Mouse (Mus musculus): ENCODE measurements at regions not wholly inside any gene's neighbourhood (a gene's known extent, or its start where the extent isn't known, plus 50 kb on each side); places are given as distances from the start of the nearest gene placed in this dataset.
A peak's percentile ranks its signal among the peaks of the same experiment; 100 is the strongest.
"Not testable (repeated sequence)": the region's sequence is repeated elsewhere in the genome, so short reads cannot be mapped to it uniquely, and the experiment has no call there.

- DNase-seq (ENCODE audit: low spot score): no peak
These were observed 123.2 kb downstream of the Zfp36l1 start for GRCm38 (mm10) chr12:79989582-79990110.

- no peak for DNase-seq (ENCODE audit: low spot score)
These were observed 124.1 kb downstream of the Zfp36l1 start for GRCm38 (mm10) chr12:79988401-79989358.

GRCm38 (mm10) chr12:79986241-79986976, 126.4 kb downstream of the Zfp36l1 start:
- DNase-seq (ENCODE audit: low spot score): no peak

GRCm38 (mm10) chr12:79984985-79985747, 127.6 kb downstream of the Zfp36l1 start:
- DNase-seq (ENCODE audit: low spot score): no peak

- DNase-seq (ENCODE audit: low spot score): no peak
These were observed 128.6 kb downstream of the Zfp36l1 start for GRCm38 (mm10) chr12:79984025-79984790.

GRCm38 (mm10) chr12:79983232-79983631, 129.6 kb downstream of the Zfp36l1 start:
- no peak for DNase-seq (ENCODE audit: low spot score)

- DNase-seq (ENCODE audit: low spot score): not testable (repeated sequence)
These were observed 130.3 kb downstream of the Zfp36l1 start for GRCm38 (mm10) chr12:79982497-79982896.

- no peak for DNase-seq (ENCODE audit: low spot score)
These were observed 132.1 kb downstream of the Zfp36l1 start for GRCm38 (mm10) chr12:79980711-79981110.

GRCm38 (mm10) chr12:79977136-79977535, 135.7 kb downstream of the Zfp36l1 start:
- no peak for DNase-seq (ENCODE audit: low spot score)

- DNase-seq (ENCODE audit: low spot score): no peak
These were observed 137.2 kb downstream of the Zfp36l1 start for GRCm38 (mm10) chr12:79975466-79976239.

- no peak for DNase-seq (ENCODE audit: low spot score)
These were observed 137.8 kb downstream of the Zfp36l1 start for GRCm38 (mm10) chr12:79975050-79975449.

- no peak for DNase-seq (ENCODE audit: low spot score)
These were observed 138.3 kb downstream of the Zfp36l1 start for GRCm38 (mm10) chr12:79974530-79974929.

GRCm38 (mm10) chr12:79973566-79974230, 139.1 kb downstream of the Zfp36l1 start:
- DNase-seq (ENCODE audit: low spot score): no peak

- no peak for DNase-seq (ENCODE audit: low spot score)
These were observed 141.8 kb downstream of the Zfp36l1 start for GRCm38 (mm10) chr12:79970981-79971390.

GRCm38 (mm10) chr12:79970227-79970901, 142.4 kb downstream of the Zfp36l1 start:
- DNase-seq (ENCODE audit: low spot score): peak; percentile 64

- DNase-seq (ENCODE audit: low spot score): peak; percentile 53
These were observed 143.2 kb downstream of the Zfp36l1 start for GRCm38 (mm10) chr12:79969346-79970226.

GRCm38 (mm10) chr12:79968676-79969075, 144.1 kb downstream of the Zfp36l1 start:
- no peak for DNase-seq (ENCODE audit: low spot score)

Measured in layer of hippocampus, adult 11-12 months (tissue).